Mouse (Mus musculus): ENCODE measurements around the gene Vmn1r224. TPM values are rescaled to one million over a fixed set of nuclear protein-coding genes. Genes with fewer than 3 reads are reported as not detected.

Vmn1r224 gene
- polyA plus RNA-seq (2015; fragmentation: Nextera tagmentation; extraction: Ambion mirVana), result not detected in 2 replicates

GRCm38 (mm10) chr17:20413846-20414245 lies at the start of gene Vmn1r224:
TSS of gene Vmn1r224 (plus strand) at chr17:20414146.
- 21% methylated on average over 1 of the region's 1 CpGs for WGBS
- Histone ChIP-seq H3K9ac (no peak within 1 kb of the TSS), H3K9me3 (0 out of 2 replicates have a peak, but pooled peaks cover 3% of the 10 kb centered on the region), H3K27ac (no peak within 1 kb of the TSS), H3K4me2 (replicated peaks) (no peak within 1 kb of the TSS), H3K27me3 (no peaks in the 10 kb centered on the region), H3K4me1 (no peaks in the 10 kb centered on the region), H3K4me3 (no peak within 1 kb of the TSS), H3K36me3 (no peaks in the 10 kb centered on the region)
- ATAC-seq (ENCODE audit: low FRiP score, low read depth), result no peak

- H3K9me3 ChIP-seq, result peaks cover 32% of the 10 kb centered on the region
- no peak overlapping the region for H3K27ac ChIP-seq
- no peak overlapping the region for H3K4me2 ChIP-seq (replicated peaks)
- H3K4me3 ChIP-seq, result no peak overlapping the region
- 34% methylated on average over 2 of the region's 2 CpGs for WGBS
- H3K27me3 ChIP-seq, result no peaks in the 10 kb centered on the region
- H3K4me1 ChIP-seq, result no peaks in the 10 kb centered on the region
- no peak overlapping the region for H3K9ac ChIP-seq
- no peak for ATAC-seq (ENCODE audit: low FRiP score, low read depth)
- H3K36me3 ChIP-seq, result no peaks in the 10 kb centered on the region
Observed at GRCm38 (mm10) chr17:20399105-20399504, 14.8 kb upstream of the Vmn1r224 start.

GRCm38 (mm10) chr17:20439263-20439662 lies 25.3 kb downstream of the Vmn1r224 start:
- Histone ChIP-seq H3K27ac (no peak overlapping the region), H3K9ac (no peak overlapping the region), H3K4me1 (no peaks in the 10 kb centered on the region), H3K4me3 (no peak overlapping the region), H3K27me3 (no peaks in the 10 kb centered on the region), H3K4me2 (replicated peaks) (no peak overlapping the region), H3K36me3 (no peaks in the 10 kb centered on the region), H3K9me3 (peaks cover 32% of the 10 kb centered on the region)
- no peak for ATAC-seq (ENCODE audit: low FRiP score, low read depth)

- H3K4me1 ChIP-seq, result no peaks in the 10 kb centered on the region
Observed at GRCm38 (mm10) chr17:20473311-20473710, 59.4 kb downstream of the Vmn1r224 start.

More at GRCm38 (mm10) chr17:20473311-20473710, 59.4 kb downstream of the Vmn1r224 start:
- H3K27ac ChIP-seq, result no peak overlapping the region
- no peaks in the 10 kb centered on the region for H3K36me3 ChIP-seq
- H3K27me3 ChIP-seq, result no peaks in the 10 kb centered on the region
- 70% methylated on average over 3 of the region's 3 CpGs for WGBS
- no peak overlapping the region for H3K4me3 ChIP-seq
- ATAC-seq (ENCODE audit: low FRiP score, low read depth), result no peak
- no peak overlapping the region for H3K4me2 ChIP-seq (replicated peaks)
- peaks cover 4% of the 10 kb centered on the region; the same call in 1 of the 2 replicates for H3K9me3 ChIP-seq
- H3K9ac ChIP-seq, result no peak overlapping the region

Other genes starting within 250 kb of the Vmn1r224 start
- not detected in 2 replicates for gene Fpr-rs6, start 231.0 kb upstream of the Vmn1r224 start, polyA plus RNA-seq (2015; fragmentation: Nextera tagmentation; extraction: Ambion mirVana)
- gene Vmn2r105, start 179.1 kb upstream of the Vmn1r224 start, polyA plus RNA-seq (2015; fragmentation: Nextera tagmentation; extraction: Ambion mirVana), result not detected in 2 replicates
- gene Vmn2r106, start 128.6 kb upstream of the Vmn1r224 start, polyA plus RNA-seq (2015; fragmentation: Nextera tagmentation; extraction: Ambion mirVana), result not detected in 2 replicates
- gene Vmn2r107, start 68.9 kb upstream of the Vmn1r224 start, polyA plus RNA-seq (2015; fragmentation: Nextera tagmentation; extraction: Ambion mirVana), result not detected in 2 replicates
- not detected in 2 replicates for gene Vmn2r108, start 67.2 kb downstream of the Vmn1r224 start, polyA plus RNA-seq (2015; fragmentation: Nextera tagmentation; extraction: Ambion mirVana)
- gene Vmn1r225, start 84.0 kb downstream of the Vmn1r224 start, polyA plus RNA-seq (2015; fragmentation: Nextera tagmentation; extraction: Ambion mirVana), result not detected in 2 replicates
- gene Vmn2r109, start 150.6 kb downstream of the Vmn1r224 start, polyA plus RNA-seq (2015; fragmentation: Nextera tagmentation; extraction: Ambion mirVana), result not detected in 2 replicates
- gene Vmn2r110, start 182.3 kb downstream of the Vmn1r224 start, polyA plus RNA-seq (2015; fragmentation: Nextera tagmentation; extraction: Ambion mirVana), result 0.03 TPM in 2 replicates
- gene Fpr-rs3, start 210.7 kb downstream of the Vmn1r224 start, polyA plus RNA-seq (2015; fragmentation: Nextera tagmentation; extraction: Ambion mirVana), result not detected in 2 replicates

All from limb, embryonic 13.5 days (tissue).